Mouse (Mus musculus) mouse embryonic stem cell (cell line): Measurements from ENCODE around the gene Oxld1.

Source experiments
- in situ Hi-C, 2 experiments: fragments of 300-500 bp; cut with MboI; formaldehyde crosslinking; loops; 1 replicate in 1 of 2; 3 replicates in 1 of 2; pipeline ENCODE4 v1.14.3; 2019 to 2020; ENCODE audit warnings: low sequenced_read_pairs in 2 of 2, low pct_unique_long_range_greater_than_20kb in 1 of 2, mixed read lengths in 1 of 2; ENCODE audit not compliant: unreplicated experiment in 1 of 2

Gene Oxld1

DNA sequence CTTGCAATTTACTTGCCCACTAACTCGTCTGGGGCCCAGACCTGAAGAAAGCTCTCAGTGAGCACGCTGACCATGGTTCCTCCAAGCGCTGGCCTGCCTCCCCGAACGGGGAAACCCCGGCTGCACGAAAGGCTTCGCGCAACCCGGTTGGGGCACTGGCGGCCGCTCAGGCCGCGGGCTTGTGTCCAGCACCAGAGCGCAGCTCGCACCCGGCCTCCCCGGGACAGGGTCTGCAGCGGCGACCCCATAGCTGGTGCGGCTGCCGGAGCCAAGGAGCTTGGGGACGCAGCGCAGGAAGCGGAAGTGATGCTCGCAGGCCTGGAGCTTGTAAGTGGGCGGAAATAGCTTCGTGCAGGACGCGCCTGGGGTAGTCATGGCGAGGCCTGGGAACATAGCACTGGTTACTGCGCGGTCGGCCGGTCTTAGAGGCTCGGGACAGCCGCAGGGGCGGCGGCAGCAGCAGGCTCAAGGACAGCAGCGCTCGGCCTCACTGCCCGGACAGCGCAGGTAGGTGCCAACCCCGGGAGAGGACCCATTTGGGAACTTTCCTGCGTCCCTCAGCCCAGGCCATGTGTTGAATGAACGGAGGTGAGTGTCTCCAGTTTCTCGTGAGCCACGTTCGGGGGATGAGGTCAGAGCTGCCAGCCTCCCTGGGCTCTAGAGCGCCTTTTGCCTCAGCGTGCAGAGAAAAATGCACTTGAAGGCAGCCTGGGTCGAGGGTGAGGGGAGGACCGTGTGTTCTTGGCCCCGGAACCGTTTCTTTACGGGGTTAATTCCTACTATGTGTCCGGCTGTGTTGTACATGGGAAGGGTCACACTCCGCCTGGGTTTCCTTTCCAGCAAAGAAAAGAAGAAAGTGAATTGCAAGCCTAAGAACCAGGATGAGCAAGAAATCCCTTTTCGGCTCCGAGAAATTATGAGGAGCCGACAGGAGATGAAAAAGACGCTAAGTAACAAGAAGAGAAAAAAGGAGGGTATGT, at the start of gene Oxld1, which contains the start of gene Ccdc137:
Gene Oxld1, minus strand, starts transcription at position 297 of the 980 bp plus-strand sequence.
Gene Ccdc137, plus strand, starts transcription at position 344 of the 980 bp plus-strand sequence.
- in situ Hi-C loops: no loop called here

DNA sequence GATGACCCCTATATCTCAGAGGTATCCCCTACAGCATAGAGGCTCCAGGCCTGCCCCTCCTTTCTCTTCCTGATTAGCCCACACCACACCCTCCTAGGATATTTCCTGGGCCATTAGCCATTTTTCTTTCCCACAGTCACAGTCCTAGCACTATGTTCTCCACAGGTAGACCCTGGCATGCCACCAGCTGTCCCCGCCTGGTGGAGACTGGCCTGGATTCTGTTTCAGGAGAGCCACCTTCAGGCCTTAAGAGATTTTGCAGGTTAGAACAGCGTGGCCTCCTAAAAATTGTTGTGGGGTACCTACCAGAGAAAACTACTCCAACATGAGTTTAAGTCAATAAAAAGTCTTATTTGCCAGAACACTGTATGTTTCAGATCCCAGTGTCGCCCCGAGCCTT, 49.0 kb upstream of the Oxld1 start:
- in situ Hi-C loops: no loop called here

DNA sequence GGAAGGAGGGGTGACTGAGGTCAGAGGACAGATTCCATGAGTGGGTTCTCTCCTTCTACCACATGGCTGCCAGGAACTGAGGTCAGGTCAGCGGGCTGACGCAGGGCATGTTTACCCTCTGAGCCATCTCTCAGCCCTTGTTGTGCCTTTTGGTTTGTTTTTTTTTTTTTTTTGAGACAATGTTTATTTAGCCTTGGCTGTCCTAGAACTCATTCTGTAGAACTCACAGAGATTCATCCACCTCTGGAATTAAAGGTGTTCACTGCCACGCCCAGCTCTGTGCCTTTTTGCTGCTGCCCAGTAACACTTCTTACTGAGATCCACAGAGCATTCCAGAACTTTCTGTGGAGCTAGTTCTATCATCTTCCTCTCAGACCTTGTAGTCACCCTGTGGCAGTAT, 47.8 kb upstream of the Oxld1 start:
- in situ Hi-C loops: no loop called here

DNA sequence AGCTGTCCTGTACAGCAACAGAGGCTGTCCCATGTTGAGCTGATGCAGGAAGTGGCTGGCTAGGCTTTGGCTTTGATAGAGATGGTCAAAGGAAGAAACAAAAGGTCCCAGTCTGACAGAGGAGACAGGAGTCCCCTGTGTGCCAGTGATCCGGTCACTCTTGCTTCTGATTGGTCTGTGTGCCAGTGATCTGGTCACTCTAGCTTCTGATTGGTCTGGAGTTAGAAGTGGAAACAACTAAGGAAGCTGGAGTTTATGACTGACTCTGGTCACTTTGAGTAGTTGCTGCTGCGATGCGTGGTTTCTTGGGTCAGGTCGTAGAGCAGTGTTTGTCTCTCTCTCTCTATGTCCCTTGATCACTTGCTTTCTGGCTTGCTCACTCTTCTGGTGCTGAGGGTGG, 43.8 kb upstream of the Oxld1 start:
- in situ Hi-C loops: no loop called here

DNA sequence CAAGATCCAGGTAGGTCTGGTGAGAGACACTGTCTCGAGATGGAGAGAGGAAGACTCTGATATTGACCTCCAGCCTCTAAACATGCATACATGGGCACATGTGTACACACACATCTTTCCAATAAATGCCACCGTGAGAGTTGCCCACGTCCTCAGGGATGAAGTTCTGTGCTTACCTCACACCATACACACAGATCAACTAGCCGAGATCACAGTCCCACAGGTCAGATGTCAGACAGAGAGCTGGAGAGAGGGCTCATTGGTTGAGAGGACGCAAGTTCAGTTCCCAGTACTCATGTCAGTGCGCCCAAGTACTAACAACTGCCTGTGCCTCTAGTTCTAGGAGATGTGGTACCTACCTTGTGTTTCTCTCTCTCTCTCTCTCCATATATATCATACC, 43.1 kb upstream of the Oxld1 start:
- in situ Hi-C loops: no loop called here

DNA sequence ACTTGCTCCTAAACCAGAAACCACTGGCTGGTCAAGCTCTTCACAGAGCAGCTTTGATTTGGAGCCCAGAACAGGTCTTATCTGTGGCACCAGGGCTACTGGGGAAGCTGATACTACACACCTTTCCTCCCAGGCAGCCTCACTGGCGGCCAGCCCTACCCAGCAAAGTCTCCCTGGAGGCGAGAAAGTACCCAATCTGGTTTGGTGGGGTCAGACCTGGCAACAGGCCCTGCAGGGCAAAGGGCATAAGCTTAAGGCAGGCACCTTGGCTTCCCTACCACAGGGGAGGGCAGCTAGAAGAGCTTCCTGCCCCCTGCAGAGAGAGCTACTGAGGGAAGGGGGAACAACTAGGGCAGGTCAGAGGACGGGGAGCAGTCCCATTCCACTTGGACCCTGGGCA, 42.5 kb upstream of the Oxld1 start:
- in situ Hi-C loops: no loop called here

DNA sequence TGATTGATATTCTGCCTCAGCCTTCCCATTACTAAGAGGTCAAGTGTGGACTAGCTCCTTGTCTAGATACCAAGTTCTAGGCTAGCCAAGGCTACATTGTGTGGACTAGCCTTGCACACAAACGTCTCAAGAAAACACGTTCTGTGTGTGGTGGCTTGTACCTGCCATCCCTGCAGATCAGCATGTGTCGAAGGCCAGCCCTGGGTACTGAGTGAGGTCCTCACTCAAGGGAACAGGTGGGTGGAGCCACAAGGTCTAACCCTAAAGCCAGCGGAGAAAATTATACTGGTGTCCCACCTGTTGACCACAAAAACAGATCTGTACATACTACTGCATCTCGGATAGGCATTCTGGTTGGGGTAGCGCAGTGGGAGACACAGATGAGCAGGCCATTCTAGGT, 42.0 kb upstream of the Oxld1 start:
- in situ Hi-C loops: no loop called here

DNA sequence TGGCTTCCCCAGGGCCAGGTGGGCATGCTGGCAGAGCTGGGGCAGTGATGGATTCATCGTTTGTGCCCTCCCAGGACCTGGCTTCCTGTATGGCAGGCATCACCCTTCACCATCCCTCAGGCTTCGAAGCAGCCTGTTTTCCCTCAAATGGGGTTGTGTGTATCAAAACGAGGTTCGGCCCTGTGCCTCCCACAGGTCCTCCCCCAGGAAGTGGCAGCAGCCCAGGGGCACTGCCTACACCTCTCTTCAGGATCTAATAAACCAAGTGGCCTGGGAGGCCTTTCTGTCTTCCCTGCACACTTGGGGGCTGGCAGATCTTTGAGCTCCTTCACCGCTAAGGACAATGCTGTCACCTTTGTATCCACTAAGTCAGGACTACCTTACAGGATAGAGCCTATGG, 41.0 kb upstream of the Oxld1 start:
- in situ Hi-C loops: no loop called here

DNA sequence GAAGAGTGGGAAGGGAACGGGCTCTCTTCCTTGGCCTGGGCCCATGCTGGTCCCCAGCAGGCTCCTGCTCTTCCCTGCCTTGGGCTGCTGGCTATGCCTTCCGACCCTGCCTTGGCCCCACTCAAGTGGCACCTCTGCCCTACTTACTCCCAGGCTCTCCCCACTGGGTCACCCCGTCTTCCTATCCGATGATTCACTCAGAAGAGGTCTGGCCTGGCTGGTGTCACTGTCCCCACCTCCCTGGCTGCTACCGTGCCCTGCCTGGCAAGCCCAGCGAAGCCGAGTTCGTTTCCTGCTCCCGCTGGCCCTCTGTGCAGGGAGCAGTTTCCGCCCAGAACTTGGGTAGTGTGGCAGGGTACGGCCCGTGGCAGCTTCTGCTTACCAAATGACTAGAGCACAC, 40.4 kb upstream of the Oxld1 start:
- in situ Hi-C loops: no loop called here

DNA sequence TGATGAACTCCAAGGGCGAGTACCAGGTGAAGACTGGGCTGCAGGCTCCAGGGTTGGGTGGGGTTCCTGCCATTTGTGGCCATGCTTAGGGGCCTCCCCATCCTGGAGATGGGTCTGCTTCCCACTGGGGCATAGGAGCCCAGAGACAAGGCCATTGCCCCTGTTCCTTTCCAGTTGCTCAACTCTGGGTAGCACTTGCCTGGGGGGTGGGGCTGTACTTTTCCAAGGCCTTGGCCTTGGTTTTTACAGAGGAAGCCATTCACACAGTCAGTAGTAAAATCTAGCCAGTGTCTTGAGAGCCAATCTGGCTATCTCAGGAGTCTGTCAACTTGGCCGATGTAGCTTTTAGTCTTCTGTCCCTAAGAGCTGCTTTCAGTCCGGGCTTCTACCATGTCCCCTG, 39.6 kb upstream of the Oxld1 start:
- in situ Hi-C loops: no loop called here

DNA sequence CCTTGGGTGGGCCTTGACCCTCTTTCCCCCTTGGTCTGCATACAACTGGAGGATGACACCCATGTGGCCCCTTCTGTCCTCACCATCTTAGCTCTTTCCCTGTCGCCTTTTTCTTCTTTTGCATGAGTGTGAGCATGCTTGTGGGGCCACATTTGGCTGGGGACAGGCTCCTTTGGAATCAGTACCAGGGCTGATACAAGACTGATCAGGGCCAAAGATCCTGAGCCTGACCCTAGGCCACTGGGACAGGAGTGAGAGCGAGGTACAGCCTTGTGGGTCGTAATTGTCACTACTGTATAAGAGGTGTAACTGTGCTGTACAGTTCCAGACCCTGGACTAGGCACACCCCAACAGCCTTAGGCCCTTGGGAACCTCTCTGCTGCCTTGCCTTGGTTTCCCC, 36.0 kb upstream of the Oxld1 start:
- in situ Hi-C loops: no loop called here

DNA sequence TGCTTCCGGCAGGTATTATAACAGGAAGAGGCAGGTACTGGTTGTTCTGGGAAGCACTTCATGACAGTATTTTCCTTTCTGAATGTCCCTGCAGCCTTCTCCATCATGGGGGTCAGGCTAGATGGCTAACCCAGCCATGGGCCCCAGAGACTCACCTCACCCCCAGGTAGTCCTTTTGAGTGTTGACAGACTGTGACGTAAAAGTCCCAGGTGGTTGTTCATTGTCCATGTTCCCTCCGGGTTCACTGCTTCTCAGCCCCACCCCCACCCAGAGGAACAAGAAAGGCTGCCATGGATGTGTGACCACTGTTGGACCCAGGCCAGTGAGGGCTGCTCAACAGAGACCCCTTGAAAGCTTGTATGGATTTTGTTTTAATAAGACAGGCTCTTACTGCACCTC, 35.5 kb upstream of the Oxld1 start:
- in situ Hi-C loops: no loop called here

DNA sequence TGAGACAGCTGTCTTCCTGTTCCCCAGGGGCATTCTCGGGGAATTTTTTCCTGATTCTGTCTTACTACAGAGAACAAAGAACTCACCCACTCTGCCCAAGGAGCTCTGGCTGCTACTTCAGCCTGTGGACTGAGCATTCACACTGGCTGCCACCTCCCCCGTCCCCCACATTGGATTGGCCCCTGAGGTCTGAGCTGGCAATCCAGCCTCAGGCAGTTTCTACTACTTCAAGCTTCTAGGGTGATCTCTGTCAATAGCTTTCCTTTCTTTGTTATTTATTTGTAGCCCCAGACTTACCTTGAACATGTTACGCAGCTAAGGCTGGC, 35.0 kb upstream of the Oxld1 start:
- in situ Hi-C loops: no loop called here

DNA sequence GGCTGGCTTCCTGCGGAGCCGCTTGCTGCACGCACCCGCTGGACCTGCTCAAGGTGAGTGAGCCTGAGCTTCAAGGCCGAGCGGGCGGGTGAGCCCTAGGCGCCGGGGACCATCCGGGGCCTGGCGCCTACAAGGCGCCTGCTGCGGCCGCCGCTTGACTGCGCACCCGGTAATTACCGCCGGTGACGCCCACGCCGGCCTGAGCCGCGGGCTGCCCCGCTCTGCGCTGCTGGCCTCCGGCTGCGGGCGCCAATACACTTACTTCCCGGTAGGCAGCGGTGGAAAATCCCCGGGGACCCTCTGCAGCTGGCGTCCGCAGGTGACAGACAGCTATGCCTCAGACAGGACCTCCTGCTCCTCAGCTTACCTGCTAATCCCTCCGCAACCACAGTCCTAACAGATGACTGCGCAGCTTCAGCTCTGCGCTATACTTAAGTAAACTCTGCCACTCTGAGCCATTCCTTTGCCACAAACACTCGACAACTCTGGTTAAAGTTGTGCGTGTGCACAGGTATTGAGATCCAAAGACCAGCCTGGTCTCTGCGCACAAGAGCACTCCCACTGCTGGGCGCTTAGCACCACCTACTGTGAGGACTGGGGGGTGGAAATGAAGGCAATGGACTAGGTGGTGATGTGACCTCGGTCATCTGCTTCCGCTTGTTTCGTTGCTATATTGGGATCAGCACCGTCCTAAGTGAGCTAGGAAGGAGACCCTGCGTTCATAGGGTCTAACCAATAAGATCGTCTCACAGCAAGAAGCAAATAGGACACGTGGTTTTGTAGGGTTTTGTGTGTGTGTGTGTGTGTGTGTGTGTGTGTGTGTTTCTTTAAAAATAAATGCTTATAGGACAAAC, 34.4 kb upstream of the Oxld1 start:
- in situ Hi-C loops: no loop called here

DNA sequence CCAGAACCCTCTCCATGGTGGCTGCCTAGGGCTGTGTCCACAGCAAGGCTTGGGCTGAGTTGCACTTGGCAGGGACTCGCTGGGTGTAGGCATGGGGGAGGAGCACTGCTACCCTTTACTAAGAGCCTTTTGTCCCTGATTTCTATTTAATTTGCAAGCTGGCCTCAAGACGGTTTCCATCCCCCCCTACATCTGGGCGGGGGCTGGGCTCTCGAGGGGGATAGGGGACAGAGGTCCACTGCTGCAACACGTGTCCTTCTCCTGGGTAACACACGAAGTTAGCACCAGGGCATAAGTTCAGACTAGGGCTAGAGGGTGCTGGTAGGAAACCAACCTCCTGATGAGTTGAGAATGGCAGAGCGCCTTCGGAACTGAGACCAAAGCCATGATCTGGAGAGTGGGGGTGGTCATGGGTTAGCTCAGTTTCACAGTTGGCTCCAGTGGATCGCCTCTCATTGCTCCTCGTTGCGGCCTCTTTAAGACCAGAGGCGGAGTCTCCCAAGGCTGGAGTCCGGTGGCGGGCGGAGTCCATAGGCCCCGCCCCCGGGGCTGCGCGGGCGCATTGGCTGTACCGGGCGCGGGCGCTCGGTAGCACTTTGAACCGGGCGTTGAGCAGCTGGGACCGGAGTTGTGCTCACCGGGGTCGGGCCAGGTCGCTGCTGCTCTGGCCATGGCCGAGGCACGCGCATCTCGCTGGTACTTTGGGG, 33.6 kb upstream of the Oxld1 start, which contains the start of gene Slc25a10:
Gene Slc25a10, plus strand, starts transcription at position 524 of the 707 bp plus-strand sequence.
- in situ Hi-C loops: no loop called here

DNA sequence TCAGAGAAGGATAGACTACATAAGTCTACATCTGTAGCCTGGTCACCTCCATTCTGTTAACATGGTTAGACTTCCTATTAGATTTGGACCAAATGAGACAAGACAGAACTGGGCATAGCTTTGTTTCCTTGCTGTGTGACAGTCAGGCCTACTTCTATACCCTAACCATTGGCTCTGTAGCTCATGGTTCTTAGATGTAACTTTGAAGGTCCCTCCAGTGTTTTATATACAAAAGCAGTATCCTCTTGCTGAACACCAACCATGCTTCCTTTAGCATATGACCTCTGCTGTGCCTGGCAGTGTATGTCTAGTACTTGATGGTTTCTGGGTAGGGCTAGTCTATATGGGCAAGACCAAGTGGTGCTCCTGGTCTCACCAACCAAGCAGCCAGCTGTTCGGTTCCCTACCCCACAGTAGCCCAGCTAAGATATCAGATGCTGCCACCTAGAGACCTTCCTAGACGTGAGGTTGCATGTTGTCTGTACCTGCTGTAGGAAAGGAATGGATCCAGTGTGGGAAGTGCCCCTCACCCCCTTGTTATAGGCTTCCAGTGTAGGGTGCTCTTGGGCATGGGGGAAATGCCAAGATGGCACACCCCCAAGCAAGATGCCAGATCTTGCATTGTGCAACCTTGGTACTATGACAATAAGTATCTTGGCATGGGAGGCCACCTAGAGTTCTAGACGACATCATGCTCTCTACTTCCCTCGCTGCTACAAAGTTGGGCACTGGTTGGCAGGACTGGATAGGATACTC, 32.6 kb upstream of the Oxld1 start:
- in situ Hi-C loops: no loop called here

DNA sequence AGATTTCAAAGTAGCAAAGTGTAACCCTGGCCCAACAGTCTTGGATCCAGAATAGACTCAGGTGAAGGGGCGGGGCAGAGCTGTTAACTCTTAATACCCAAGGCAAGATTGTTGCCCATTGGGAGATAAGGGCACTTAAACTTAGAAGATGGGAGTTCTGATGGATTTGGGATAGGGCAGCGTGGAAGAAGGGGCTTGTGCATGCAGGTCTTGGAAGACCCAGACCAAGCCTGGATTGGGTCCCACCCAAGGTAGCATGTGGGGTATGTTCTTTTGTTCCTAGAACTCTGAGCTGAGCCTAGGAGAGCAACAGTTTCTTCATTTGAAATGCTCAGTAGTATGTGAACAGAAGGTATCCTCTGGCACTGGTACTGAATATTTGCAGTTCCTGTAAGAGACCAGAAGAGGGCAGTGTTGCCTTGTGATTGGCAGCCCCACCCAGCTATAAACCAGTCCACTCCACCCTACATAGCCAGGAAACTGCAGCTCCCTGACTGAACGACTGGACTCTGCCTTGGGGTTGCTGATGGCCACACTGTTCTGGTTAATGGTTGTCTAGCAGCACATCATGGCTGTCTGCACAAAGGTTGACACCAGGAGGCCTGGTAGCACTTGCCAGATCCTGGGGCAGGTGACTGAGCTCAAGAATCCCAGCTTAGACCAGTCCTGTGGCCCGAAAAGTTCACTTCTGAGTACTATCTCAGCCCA, 31.3 kb upstream of the Oxld1 start:
- in situ Hi-C loops: no loop called here

DNA sequence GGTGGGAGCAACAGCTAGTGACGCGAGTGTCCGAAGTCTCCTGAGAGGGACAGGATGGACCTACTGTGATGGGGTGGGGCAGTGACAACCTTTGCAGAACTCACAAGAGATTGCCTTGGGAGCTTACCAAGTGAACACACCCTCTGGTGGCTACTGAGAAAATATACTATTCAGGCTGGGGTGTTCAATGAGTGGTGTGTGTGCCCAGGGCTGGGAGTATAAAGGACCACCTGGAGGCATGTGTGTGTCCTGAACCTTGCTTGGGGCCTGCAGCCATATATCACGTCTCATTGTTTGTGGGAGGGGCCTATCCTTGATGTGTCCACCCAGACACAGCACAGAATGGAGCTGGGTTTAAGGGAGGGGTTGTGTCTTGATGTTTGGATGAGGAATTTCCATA, 30.6 kb upstream of the Oxld1 start:
- in situ Hi-C loops: no loop called here
